Mouse (Mus musculus): ENCODE measurements around the gene Tmem19.

Tmem19 gene

GRCm38 (mm10) chr10:115311263-115311965, 50.9 kb downstream of the Tmem19 start:
- no peak for DNase-seq (ENCODE audit: low spot score)

- no peak for DNase-seq (ENCODE audit: low spot score)
Observed at GRCm38 (mm10) chr10:115309191-115309590, 53.1 kb downstream of the Tmem19 start.

- DNase-seq (ENCODE audit: low spot score) = no peak
Observed at GRCm38 (mm10) chr10:115307331-115307875, 54.9 kb downstream of the Tmem19 start.

- no peak for DNase-seq (ENCODE audit: low spot score)
Observed at GRCm38 (mm10) chr10:115298683-115299082, 63.6 kb downstream of the Tmem19 start.

- no peak for DNase-seq (ENCODE audit: low spot score)
Observed at GRCm38 (mm10) chr10:115297582-115297981, 64.7 kb downstream of the Tmem19 start.

GRCm38 (mm10) chr10:115296401-115296935, 65.8 kb downstream of the Tmem19 start:
- DNase-seq (ENCODE audit: low spot score) = no peak

GRCm38 (mm10) chr10:115295162-115295561, 67.1 kb downstream of the Tmem19 start:
- DNase-seq (ENCODE audit: low spot score) = no peak

- no peak for DNase-seq (ENCODE audit: low spot score)
Observed at GRCm38 (mm10) chr10:115294715-115295114, 67.6 kb downstream of the Tmem19 start.

GRCm38 (mm10) chr10:115293946-115294345, 68.4 kb downstream of the Tmem19 start:
- no peak for DNase-seq (ENCODE audit: low spot score)

- no peak for DNase-seq (ENCODE audit: low spot score)
Observed at GRCm38 (mm10) chr10:115290671-115291070, 71.6 kb downstream of the Tmem19 start.

All from ovary, postnatal 36 days (tissue).